Mouse (Mus musculus) ZHBTc4 (cell line): ENCODE measurements around the gene Obsl1.

Source experiments
- DNase-seq: peaks from one replicate; pipeline ENCODE4 v3.0.0-alpha.2; 2011; ENCODE audit warnings: low read depth, low spot score

Obsl1 gene

DNA sequence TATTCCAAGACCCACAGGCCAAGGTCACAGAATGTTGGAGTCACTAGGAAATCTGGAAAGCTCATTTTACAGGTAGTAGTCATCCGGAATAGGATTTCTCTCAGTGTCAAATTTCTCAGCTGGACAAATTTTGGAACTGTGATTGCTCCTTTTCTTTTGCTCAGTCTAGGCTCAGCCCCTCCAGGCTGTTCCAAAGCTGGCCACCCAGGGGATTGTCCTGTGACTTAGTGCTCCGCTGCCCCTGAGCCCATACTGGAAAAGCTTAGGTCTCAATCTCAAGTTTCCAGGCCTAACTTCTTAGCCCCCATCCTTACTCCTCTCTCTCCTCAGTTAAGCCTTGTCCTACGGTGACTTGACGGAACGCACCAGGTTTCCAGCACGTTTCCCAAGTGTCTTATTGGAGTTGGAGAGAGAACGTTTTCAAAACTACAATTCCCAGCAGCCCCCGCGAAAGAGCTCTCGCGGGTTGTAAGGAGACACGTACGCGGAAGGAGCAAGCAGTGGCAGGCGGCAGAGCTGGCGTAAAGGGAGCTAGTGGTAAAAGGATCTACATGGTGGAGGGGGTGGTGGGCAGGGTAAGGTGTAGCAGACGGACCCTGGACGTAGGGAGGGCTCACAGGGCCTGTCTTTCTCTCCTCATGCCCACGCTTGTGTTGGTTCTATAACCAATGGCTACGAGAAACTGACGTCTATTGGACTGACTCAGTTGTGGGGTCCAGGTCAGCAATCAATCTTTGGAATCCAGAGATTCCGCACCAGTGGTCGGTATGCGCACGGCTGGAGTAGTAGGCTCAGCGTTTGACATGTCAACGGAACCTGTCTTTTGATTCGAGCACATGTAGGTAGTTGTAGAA is 70.5 kb downstream of the Obsl1 start, which contains the start of gene Gmppa:
Gmppa (plus strand) TSS at position 456 of the 854 bp plus-strand sequence.
- peak; percentile 92 for DNase-seq
